Mouse (Mus musculus): ENCODE measurements at regions not wholly inside any gene's neighbourhood (a gene's known extent, or its start where the extent isn't known, plus 50 kb on each side); places are given as distances from the start of the nearest gene placed in this dataset.

DNA sequence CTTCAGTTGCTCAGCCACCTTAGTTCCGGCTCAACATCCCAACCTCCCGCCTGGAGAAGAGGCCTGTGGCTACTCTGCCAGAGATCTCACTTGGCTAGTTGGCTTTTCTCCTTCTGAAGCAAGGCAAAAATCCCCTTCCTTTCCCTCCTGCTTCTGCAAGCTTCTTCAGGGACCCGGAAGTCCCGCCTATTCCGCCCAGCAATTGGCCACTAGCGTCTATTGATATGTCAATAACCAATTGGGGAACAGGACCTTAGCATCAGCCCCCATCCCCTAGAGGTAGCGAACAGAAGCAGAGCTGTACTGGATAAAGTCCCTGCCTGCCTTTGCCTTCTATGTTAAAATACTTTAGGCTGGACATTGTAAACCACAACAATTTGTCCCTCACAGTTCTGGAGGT, 243.3 kb downstream of the Rnf144b start:
- TF ChIP-seq CTCF (IDR thresholded peaks at IDR 0.05; ENCODE audit: low read depth) = no peak
- no peak for TF ChIP-seq EP300 (optimal IDR thresholded peaks at IDR 0.05)
